Mouse (Mus musculus): ENCODE measurements around the gene Il4.

DNA sequence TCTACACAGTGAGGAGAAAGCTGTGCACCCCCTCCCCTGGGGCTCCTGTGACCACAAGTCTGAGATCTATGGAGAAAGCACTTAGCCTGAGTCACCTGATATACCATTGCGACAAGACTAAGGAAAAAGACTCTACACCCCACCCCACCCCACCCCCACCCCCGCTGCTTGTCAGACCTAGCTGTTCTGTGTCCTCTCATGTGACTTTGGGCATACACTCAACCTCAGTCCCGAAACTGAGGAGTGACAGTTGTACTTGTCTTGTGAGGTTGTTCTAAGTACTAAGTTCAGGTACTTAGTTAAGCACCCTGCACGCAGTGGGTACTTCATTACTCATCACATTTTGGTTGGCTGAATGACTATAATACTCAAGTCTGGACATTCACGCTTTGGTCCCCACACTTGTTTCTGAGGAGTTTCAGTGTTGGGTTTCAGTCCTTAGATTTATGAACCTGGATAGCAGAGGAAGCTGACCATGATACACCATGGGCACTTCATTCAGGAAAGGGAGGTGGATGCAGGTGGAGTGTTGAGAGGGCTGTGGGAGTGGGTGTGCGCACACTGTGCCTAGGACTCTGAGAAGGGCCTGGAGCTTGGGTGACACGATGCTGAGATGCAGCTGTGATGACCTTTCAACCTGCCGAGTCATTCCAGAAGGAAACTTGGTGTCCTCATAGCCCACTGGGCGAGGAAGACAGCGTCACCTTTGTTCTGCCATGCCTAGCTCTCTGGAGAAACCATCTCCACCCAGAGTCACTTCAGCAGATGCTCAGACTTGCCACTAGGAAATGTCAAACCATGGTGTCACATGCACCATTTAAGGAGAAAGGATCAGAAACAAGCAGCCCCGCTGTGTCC is 3.3 kb upstream of the Il4 start:
- TF ChIP-seq POLR2A (IDR thresholded peaks at IDR 0.05; ENCODE audit: control insufficient read depth, low read depth, low read length): no peak
- TF ChIP-seq CTCF (IDR thresholded peaks at IDR 0.05; ENCODE audit: control insufficient read depth, insufficient read depth, insufficient replicate concordance, low read depth, low read length): no peak

Measured in testis, adult 2 months (tissue).